Mouse (Mus musculus): ENCODE data around the gene Got1.
A peak's percentile ranks its signal among the peaks of the same experiment; 100 is the strongest.

Gene Got1

GRCm38 (mm10) chr19:43524187-43525103, at the start of gene Got1:
Got1 (minus strand) TSS chr19:43524605.
- DNase-seq (ENCODE audit: low read depth, low spot score) = peak; percentile 100

- peak; percentile 89 for DNase-seq (ENCODE audit: low read depth, low spot score)
Observed at GRCm38 (mm10) chr19:43570831-43571790, 46.7 kb upstream of the Got1 start.

GRCm38 (mm10) chr19:43569133-43569532, 44.7 kb upstream of the Got1 start:
- DNase-seq (ENCODE audit: low read depth, low spot score) = no peak

- peak; percentile 54 for DNase-seq (ENCODE audit: low read depth, low spot score)
Observed at GRCm38 (mm10) chr19:43568298-43568697, 43.9 kb upstream of the Got1 start.

GRCm38 (mm10) chr19:43563166-43563565, 38.8 kb upstream of the Got1 start:
- no peak for DNase-seq (ENCODE audit: low read depth, low spot score)

- no peak for DNase-seq (ENCODE audit: low read depth, low spot score)
Observed at GRCm38 (mm10) chr19:43561841-43562240, 37.4 kb upstream of the Got1 start.

- DNase-seq (ENCODE audit: low read depth, low spot score) = no peak
Observed at GRCm38 (mm10) chr19:43560244-43560643, 35.8 kb upstream of the Got1 start.

- DNase-seq (ENCODE audit: low read depth, low spot score) = no peak
Observed at GRCm38 (mm10) chr19:43551493-43551890, 27.1 kb upstream of the Got1 start.

- DNase-seq (ENCODE audit: low read depth, low spot score) = peak; percentile 75
Observed at GRCm38 (mm10) chr19:43550706-43551492, 26.5 kb upstream of the Got1 start.

- no peak for DNase-seq (ENCODE audit: low read depth, low spot score)
Observed at GRCm38 (mm10) chr19:43548060-43548459, 23.7 kb upstream of the Got1 start.

- peak; percentile 40 for DNase-seq (ENCODE audit: low read depth, low spot score)
Observed at GRCm38 (mm10) chr19:43546337-43547117, 22.1 kb upstream of the Got1 start.

- DNase-seq (ENCODE audit: low read depth, low spot score) = no peak
Observed at GRCm38 (mm10) chr19:43535372-43535771, 11.0 kb upstream of the Got1 start.

GRCm38 (mm10) chr19:43530921-43531320, 6.5 kb upstream of the Got1 start:
- DNase-seq (ENCODE audit: low read depth, low spot score) = no peak

GRCm38 (mm10) chr19:43530197-43530770, 5.9 kb upstream of the Got1 start:
- peak; percentile 94 for DNase-seq (ENCODE audit: low read depth, low spot score)

GRCm38 (mm10) chr19:43528056-43528587, 3.7 kb upstream of the Got1 start:
- DNase-seq (ENCODE audit: low read depth, low spot score) = no peak

- DNase-seq (ENCODE audit: low read depth, low spot score) = peak; percentile 76
Observed at GRCm38 (mm10) chr19:43527131-43527530, 2.7 kb upstream of the Got1 start.

- DNase-seq (ENCODE audit: low read depth, low spot score) = no peak
Observed at GRCm38 (mm10) chr19:43526025-43526424, 1.6 kb upstream of the Got1 start.

- no peak for DNase-seq (ENCODE audit: low read depth, low spot score)
Observed at GRCm38 (mm10) chr19:43525566-43525965, 1.2 kb upstream of the Got1 start.

GRCm38 (mm10) chr19:43525104-43525482, 688 bp upstream of the Got1 start:
- DNase-seq (ENCODE audit: low read depth, low spot score) = peak; percentile 58

GRCm38 (mm10) chr19:43523551-43523950, 854 bp downstream of the Got1 start:
- DNase-seq (ENCODE audit: low read depth, low spot score) = peak; percentile 77
